Mouse (Mus musculus) layer of hippocampus, postnatal 10 days (tissue): ENCODE data around the gene Tmem41b. TPM values are rescaled to one million over a fixed set of nuclear protein-coding genes. Genes with fewer than 3 reads are reported as not detected.
"Not testable (repeated sequence)": the region's sequence is repeated elsewhere in the genome, so short reads cannot be mapped to it uniquely, and the experiment has no call there.

Source experiments
- DNase-seq, 2 experiments: peaks; one replicate each; pipeline ENCODE4 v3.0.0; 2021; ENCODE audit warnings: low spot score in 2 of 2
- long read RNA-seq: library from polyadenylated mRNA; stranded (forward); transcript quantifications from one replicate; pipeline ENCODE4 v2.0.0, GENCODE M21; 2023
- total RNA-seq, 2 experiments: library from RNA; stranded (reverse); gene quantifications; 2 replicates each; pipeline ENCODE4 v1.2.3; 2021

Tmem41b gene
- total RNA-seq = 10 to 100 TPM; 52.4 to 61.5 TPM
- long read RNA-seq, transcript Tmem41b-201 (7 exons, 3,840 nt) = major isoform, 31 of 35 reads
- long read RNA-seq, partial matches to known transcripts = 1 of 35 reads
- long read RNA-seq, other reads (novel, unspliced or antisense) = 2 of 35 reads

- DNase-seq = not testable (repeated sequence)
Measured at GRCm38 (mm10) chr7:109986775-109987174, at the start of gene Tmem41b. Gene Tmem41b (minus strand): TSS chr7:109986929.

GRCm38 (mm10) chr7:110030342-110030741 is 43.6 kb upstream of the Tmem41b start:
- DNase-seq = no peak

- no peak for DNase-seq
Measured at GRCm38 (mm10) chr7:110028826-110029225, 42.1 kb upstream of the Tmem41b start.

GRCm38 (mm10) chr7:110026594-110026993 is 39.9 kb upstream of the Tmem41b start:
- no peak for DNase-seq

GRCm38 (mm10) chr7:110023553-110023952 is 36.8 kb upstream of the Tmem41b start:
- no peak for DNase-seq

GRCm38 (mm10) chr7:110018631-110019482 is 32.1 kb upstream of the Tmem41b start:
- DNase-seq = peak; percentile 65 to 69

- DNase-seq = peak; percentile 88 to 90
Measured at GRCm38 (mm10) chr7:110018117-110018630, 31.4 kb upstream of the Tmem41b start, which contains the start of gene Ipo7. Gene Ipo7 (plus strand): TSS chr7:110018274.

- DNase-seq = no peak
Measured at GRCm38 (mm10) chr7:110014272-110014671, 27.5 kb upstream of the Tmem41b start.

- DNase-seq = no peak
Measured at GRCm38 (mm10) chr7:110011417-110011816, 24.7 kb upstream of the Tmem41b start.

- no peak for DNase-seq
Measured at GRCm38 (mm10) chr7:110009084-110009483, 22.4 kb upstream of the Tmem41b start.

- no peak for DNase-seq
Measured at GRCm38 (mm10) chr7:110008513-110008912, 21.8 kb upstream of the Tmem41b start.

- DNase-seq = no peak
Measured at GRCm38 (mm10) chr7:110006471-110007195, 19.9 kb upstream of the Tmem41b start.

- DNase-seq = no peak
Measured at GRCm38 (mm10) chr7:110005976-110006375, 19.2 kb upstream of the Tmem41b start.

GRCm38 (mm10) chr7:110002968-110003367 is 16.2 kb upstream of the Tmem41b start:
- DNase-seq = peak; percentile 10 to 29

- no peak for DNase-seq
Measured at GRCm38 (mm10) chr7:110002092-110002491, 15.4 kb upstream of the Tmem41b start.

GRCm38 (mm10) chr7:109998388-109998787 is 11.7 kb upstream of the Tmem41b start:
- no peak for DNase-seq

GRCm38 (mm10) chr7:109993157-109993959 is 6.6 kb upstream of the Tmem41b start:
- no peak for DNase-seq

GRCm38 (mm10) chr7:109991286-109991685 is 4.6 kb upstream of the Tmem41b start:
- DNase-seq = no peak

- peak; percentile 97 to 99 for DNase-seq
Measured at GRCm38 (mm10) chr7:109986133-109986669, 528 bp downstream of the Tmem41b start.

GRCm38 (mm10) chr7:109985661-109986132 is 1.0 kb downstream of the Tmem41b start:
- no peak for DNase-seq
